Mouse (Mus musculus) lung, adult 2 months (tissue): ENCODE measurements around the gene Zfp78. TPM values are rescaled to one million over a fixed set of nuclear protein-coding genes. Genes with fewer than 3 reads are reported as not detected.
"Not testable (repeated sequence)": the region's sequence is repeated elsewhere in the genome, so short reads cannot be mapped to it uniquely, and the experiment has no call there.

Source experiments
- DNase-seq: peaks from one replicate; pipeline ENCODE4 v3.0.0; 2022
- H3K4me1 ChIP-seq: fragments of 200-500 bp; 2 replicates; pipeline ENCODE4 v1.6.1; 2011; ENCODE audit warnings: low read length; ENCODE audit not compliant: control insufficient read depth, insufficient read depth
- H3K4me3 ChIP-seq: fragments of 200-500 bp; replicated peaks from 2 replicates; pipeline ENCODE3; 2011; ENCODE audit warnings: low read depth, mild to moderate bottlenecking, control low read depth, low read length; ENCODE audit errors: extremely low read depth
- CTCF ChIP-seq: fragments of 200-500 bp; IDR thresholded peaks from 2 replicates; pipeline ENCODE4 v1.5.1; 2011; ENCODE audit warnings: mild to moderate bottlenecking, low read length, control low read depth; ENCODE audit not compliant: insufficient read depth
- POLR2A ChIP-seq: fragments of 200-500 bp; IDR thresholded peaks from 2 replicates; pipeline ENCODE4 v1.6.1; 2011; ENCODE audit warnings: low read depth, mild to moderate bottlenecking, control low read depth, low read length, borderline replicate concordance; ENCODE audit errors: extremely low read depth
- WGBS: fragments of 180-500 bp; shearing (Covaris S2); methylation state at CpG from one replicate; pipeline ENCODE4 v1.1.7; 2018; 5-methylcytosine and 5-hydroxymethylcytosine counted together
- polyA plus RNA-seq: library from polyadenylated mRNA; depleted of rRNA; stranded (reverse); fragments of >200 nt; gene quantifications from 2 replicates; pipeline ENCODE4 v1.2.3, GENCODE M21; 2012

Zfp78 gene
- polyA plus RNA-seq, 1 experiment, result 0.59 TPM

- no peak for TF ChIP-seq POLR2A
- H3K4me3 ChIP-seq, result no peak overlapping the region
- H3K4me1 ChIP-seq, result peaks cover 4% of the 10 kb centered on the region; the same call in 1 of the 2 replicates
- 25% methylated on average over 9 of the region's 9 CpGs for WGBS
- DNase-seq, result no peak
Measured at GRCm38 (mm10) chr7:6360477-6361060, 2.5 kb upstream of the Zfp78 start.

DNA sequence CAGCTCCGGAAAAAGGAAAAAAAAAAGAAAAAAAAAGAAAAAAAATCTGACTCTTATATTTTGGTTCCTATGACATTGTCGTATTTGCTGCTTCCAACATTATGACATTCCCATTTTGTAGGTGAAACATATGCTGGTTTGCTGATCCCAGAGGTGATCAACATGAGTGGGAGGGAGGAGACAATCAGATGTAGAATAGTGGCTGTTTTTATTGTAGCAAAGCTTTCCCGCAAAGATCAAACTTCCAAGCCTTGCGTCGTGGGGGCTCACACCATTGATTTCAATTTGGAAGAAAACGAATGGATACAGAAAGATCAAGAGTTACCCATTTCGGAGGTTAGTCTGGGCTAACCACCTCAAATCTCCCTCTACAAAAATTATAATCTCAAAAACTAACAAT, 1.3 kb upstream of the Zfp78 start:
- no peak for TF ChIP-seq POLR2A
- TF ChIP-seq CTCF, result no peak
- no peak overlapping the region for H3K4me3 ChIP-seq
- no peak for DNase-seq
- 19% methylated on average over 7 of the region's 7 CpGs for WGBS
- peaks cover 4% of the 10 kb centered on the region; the same call in 1 of the 2 replicates for H3K4me1 ChIP-seq

GRCm38 (mm10) chr7:6362268-6363046, 623 bp upstream of the Zfp78 start:
- under 1% methylated on average over 38 of the region's 38 CpGs for WGBS
- H3K4me1 ChIP-seq, result peaks cover 4% of the 10 kb centered on the region; the same call in 1 of the 2 replicates
- DNase-seq, result peak; percentile 98
- peak overlapping the region; percentile 78 for H3K4me3 ChIP-seq
- TF ChIP-seq CTCF (no peak), POLR2A (no peak)

- DNase-seq, result no peak
- H3K4me3 ChIP-seq, result no peak overlapping the region
- peaks cover 4% of the 10 kb centered on the region; the same call in 1 of the 2 replicates for H3K4me1 ChIP-seq
- WGBS, result 48% methylated on average over 1 of the region's 1 CpGs
- no peak for TF ChIP-seq CTCF
- no peak for TF ChIP-seq POLR2A
Measured at GRCm38 (mm10) chr7:6364761-6365160, 1.7 kb downstream of the Zfp78 start.

GRCm38 (mm10) chr7:6367185-6367584, 4.1 kb downstream of the Zfp78 start:
- Histone ChIP-seq H3K4me3 (no peak overlapping the region), H3K4me1 (peaks cover 4% of the 10 kb centered on the region; the same call in 1 of the 2 replicates)
- WGBS, result 79% methylated on average over 5 of the region's 5 CpGs
- no peak for TF ChIP-seq CTCF
- no peak for TF ChIP-seq POLR2A
- DNase-seq, result no peak

DNA sequence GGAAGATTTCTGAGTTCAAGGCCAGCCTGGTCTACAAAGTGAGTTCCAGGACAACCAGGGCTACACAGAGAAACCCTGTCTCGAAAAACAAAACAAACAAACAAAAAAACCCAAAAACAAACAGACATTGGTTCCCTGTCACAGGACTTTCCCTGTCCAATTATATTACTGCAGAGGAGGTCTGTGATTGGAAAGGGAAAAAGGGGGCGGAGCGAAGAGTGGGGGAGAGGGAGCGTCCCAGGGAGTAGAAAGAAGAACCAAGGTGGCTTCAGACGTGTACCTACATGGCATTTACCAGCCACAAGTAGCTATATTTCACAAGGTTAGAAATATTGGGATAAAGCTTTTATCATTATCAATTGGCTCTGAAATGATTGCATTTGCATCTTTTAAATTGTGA, 5.1 kb downstream of the Zfp78 start:
- DNase-seq, H3K4me3 ChIP-seq, H3K4me1 ChIP-seq: not testable (repeated sequence)
- WGBS, result 86% methylated on average over 5 of the region's 5 CpGs

DNA sequence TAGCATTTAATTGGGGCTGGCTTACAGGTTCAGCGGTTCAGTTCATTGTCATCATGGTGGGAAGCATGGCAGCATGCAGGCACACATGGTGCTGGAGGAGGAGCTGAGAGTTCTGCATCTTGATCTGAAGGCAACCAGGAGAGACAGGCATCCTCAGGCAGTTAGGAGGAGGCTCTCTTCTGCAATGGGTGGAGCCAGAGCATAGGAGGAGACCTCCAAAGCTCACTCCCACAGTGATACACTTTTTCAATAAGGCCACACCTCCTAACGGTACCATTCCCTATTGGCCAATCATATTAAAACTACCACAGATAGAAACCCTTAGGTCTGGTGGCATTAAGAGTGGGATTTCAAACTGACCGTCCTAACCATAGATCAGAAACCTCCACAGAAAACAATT, 6.4 kb downstream of the Zfp78 start:
- WGBS, result 84% methylated on average over 3 of the region's 3 CpGs
- TF ChIP-seq POLR2A (no peak), CTCF (no peak)
- Histone ChIP-seq H3K4me1 (no peaks in the 10 kb centered on the region), H3K4me3 (no peak overlapping the region)
- no peak for DNase-seq

- Histone ChIP-seq H3K4me3 (no peak overlapping the region), H3K4me1 (no peaks in the 10 kb centered on the region)
- WGBS, result 88% methylated on average over 3 of the region's 3 CpGs
- no peak for DNase-seq
- TF ChIP-seq CTCF (no peak), POLR2A (no peak)
Measured at GRCm38 (mm10) chr7:6372993-6373392, 9.9 kb downstream of the Zfp78 start.

- WGBS, result 85% methylated on average over 8 of the region's 8 CpGs
- no peak for DNase-seq
- H3K4me3 ChIP-seq, result no peak overlapping the region
- no peak for TF ChIP-seq POLR2A
- TF ChIP-seq CTCF, result no peak
- H3K4me1 ChIP-seq, result peaks cover 3% of the 10 kb centered on the region
Measured at GRCm38 (mm10) chr7:6378441-6378840, 15.4 kb downstream of the Zfp78 start.

DNA sequence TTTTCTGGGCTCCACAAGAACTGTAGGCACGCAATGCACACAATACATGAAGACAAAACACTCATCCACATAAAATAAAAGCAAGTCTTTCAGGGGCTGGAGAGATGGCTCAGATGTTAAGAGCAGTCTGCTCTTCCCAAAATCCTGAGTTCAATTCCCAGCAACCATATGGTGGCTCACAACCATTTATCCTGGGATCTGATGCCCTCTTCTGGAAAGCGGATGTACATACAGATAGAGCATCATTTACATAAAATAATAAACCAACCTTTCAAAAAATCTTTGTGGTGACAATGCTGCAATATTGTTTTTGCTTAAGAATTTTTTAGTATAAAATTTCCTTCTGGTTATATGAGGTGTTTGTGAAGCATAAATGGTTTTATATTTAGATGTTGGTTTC, 18.4 kb downstream of the Zfp78 start:
- Histone ChIP-seq H3K4me1 (peaks cover 8% of the 10 kb centered on the region), H3K4me3 (no peak overlapping the region)
- no peak for DNase-seq
- TF ChIP-seq POLR2A (no peak), CTCF (no peak)
- WGBS, result 77% methylated on average over 2 of the region's 2 CpGs
